Mouse (Mus musculus) stomach, postnatal 0 days (tissue): ENCODE results near the gene Ywhag. TPM values are rescaled to one million over a fixed set of nuclear protein-coding genes. Genes with fewer than 3 reads are reported as not detected.

ENCODE experiments used
- ATAC-seq: fragments of 200-750 bp; cut with Nextera tagmentation; 2 replicates; pipeline ENCODE4 v1.8.0; 2017; ENCODE audit not compliant: low FRiP score, low TSS enrichment
- DNase-seq: peaks from one replicate; pipeline ENCODE4 v3.0.0-alpha.2; 2016; ENCODE audit warnings: low spot score
- H3K27ac ChIP-seq: fragments of 300-500 bp; sonication (generic); replicated peaks from 2 replicates; pipeline ENCODE4 v1.5.1; 2014; ENCODE audit warnings: mild to moderate bottlenecking, control low read depth
- H3K27me3 ChIP-seq: fragments of 300-500 bp; sonication (generic); 2 replicates; pipeline ENCODE4 v1.6.1; 2014; ENCODE audit warnings: low read length; ENCODE audit not compliant: control insufficient read depth, insufficient read depth
- H3K36me3 ChIP-seq: fragments of 300-500 bp; sonication (generic); 2 replicates; pipeline ENCODE4 v1.6.1; 2014; ENCODE audit warnings: low read length, mixed read lengths; ENCODE audit not compliant: control insufficient read depth, insufficient read depth
- H3K4me1 ChIP-seq: fragments of 300-500 bp; sonication (generic); replicated peaks from 2 replicates; pipeline ENCODE4 v1.6.1; 2014; ENCODE audit warnings: antibody characterized with exemption; ENCODE audit not compliant: control insufficient read depth, insufficient read depth
- H3K4me2 ChIP-seq: fragments of 300-500 bp; sonication (generic); replicated peaks from 2 replicates; pipeline ENCODE4 v1.6.1; 2014; ENCODE audit warnings: low read depth, mild to moderate bottlenecking, control low read depth, moderate library complexity
- H3K4me3 ChIP-seq: fragments of 300-500 bp; sonication (generic); 2 replicates; pipeline ENCODE4 v1.5.1; 2014; ENCODE audit warnings: low read depth, low read length, control low read depth
- H3K9ac ChIP-seq: fragments of 300-500 bp; sonication (generic); 2 replicates; pipeline ENCODE4 v1.6.1; 2014; ENCODE audit warnings: mild to moderate bottlenecking, low read length, control low read depth, mixed read lengths
- H3K9me3 ChIP-seq: fragments of 300-500 bp; sonication (generic); 2 replicates; pipeline ENCODE4 v1.6.1; 2016; ENCODE audit warnings: low read length; ENCODE audit not compliant: control insufficient read depth
- CTCF ChIP-seq: IDR thresholded peaks from 2 replicates; pipeline ENCODE4 v1.5.1; 2016; ENCODE audit warnings: antibody characterized with exemption, low read depth, mild to moderate bottlenecking, moderate library complexity
- EP300 ChIP-seq: optimal IDR thresholded peaks from 2 replicates; pipeline ENCODE3; 2016; ENCODE audit warnings: antibody characterized with exemption
- WGBS: fragments of 180-500 bp; shearing (Covaris S2); extraction: QIAGEN DNeasy Blood & Tissue Kit; methylation state at CpG from one replicate; pipeline ENCODE4 v1.1.7; 2014; 5-methylcytosine and 5-hydroxymethylcytosine counted together
- polyA plus RNA-seq: library from polyadenylated mRNA; unstranded; fragments of >200 nt; fragmentation: Nextera tagmentation; extraction: Ambion mirVana; gene quantifications from 2 replicates; pipeline ENCODE4 v1.2.1, GENCODE M21; 2015

The Ywhag gene
- polyA plus RNA-seq = 86.0 and 89.2 TPM in 2 replicates

DNA sequence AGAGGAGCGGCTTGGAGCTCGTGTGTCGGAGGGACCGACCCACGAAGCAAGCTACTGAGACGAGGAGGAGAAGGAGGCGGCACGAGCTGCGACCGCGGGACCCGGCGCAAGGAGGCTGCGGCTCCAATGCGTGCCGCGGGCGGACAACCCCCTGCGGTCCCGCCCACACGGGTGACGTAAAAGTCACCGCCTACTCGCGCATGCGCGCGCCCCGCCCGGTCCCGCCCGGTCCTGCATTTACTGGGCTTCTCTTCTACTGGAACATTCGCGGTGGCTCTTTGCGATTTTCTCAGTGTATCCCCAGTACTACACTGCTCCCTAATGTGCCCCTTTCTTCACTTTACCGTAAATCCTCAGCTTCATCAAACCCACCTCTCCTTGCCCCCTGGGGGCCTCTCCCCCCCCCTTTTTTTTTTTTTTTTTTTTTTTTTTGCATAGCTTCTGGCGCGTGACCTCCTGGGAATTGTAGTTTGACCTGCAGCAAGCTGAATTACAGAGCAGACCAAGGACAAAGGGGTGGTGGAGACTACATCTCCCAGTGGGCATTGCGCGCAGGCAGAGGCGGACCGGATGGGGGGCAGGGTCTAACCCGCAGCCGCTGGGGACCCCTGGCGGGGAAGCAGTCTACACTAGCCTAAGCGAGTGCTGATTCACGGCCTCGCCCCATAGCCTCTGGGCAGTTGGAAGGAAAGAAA lies at the start of gene Ywhag:
TSS of gene Ywhag (minus strand) at position 136 of the 695 bp plus-strand sequence.
- TF ChIP-seq EP300 = peak; percentile 94
- peak; percentile 82 for TF ChIP-seq CTCF
- H3K27me3 ChIP-seq = no peaks in the 10 kb centered on the region
- under 1% methylated on average over 48 of the region's 48 CpGs for WGBS

DNA sequence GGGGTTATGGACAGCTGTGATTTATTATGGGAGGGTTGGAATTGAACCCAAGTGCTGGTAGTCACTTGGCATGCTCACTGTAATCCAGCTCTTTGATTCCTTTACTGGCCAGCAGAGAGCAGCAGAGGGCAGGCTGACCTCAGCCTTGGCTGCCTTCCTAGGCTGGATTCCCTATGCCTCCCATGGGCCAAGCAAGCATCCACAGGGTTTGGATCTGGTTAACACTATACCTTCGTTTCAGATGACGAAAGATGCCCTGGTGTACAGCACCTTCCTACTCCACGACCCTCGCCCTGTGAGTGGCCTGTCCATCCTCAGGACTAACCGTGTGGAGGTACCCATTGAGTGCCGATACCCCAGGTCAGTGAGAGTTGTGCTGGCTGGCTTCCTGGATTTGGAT lies 48.0 kb upstream of the Ywhag start:
- no peak overlapping the region for H3K4me2 ChIP-seq
- TF ChIP-seq EP300 (no peak), CTCF (peak; percentile 95)
- H3K27me3 ChIP-seq = no peaks in the 10 kb centered on the region
- no peak overlapping the region for H3K9ac ChIP-seq
- no peaks in the 10 kb centered on the region for H3K9me3 ChIP-seq
- no peaks in the 10 kb centered on the region for H3K4me1 ChIP-seq
- H3K36me3 ChIP-seq = no peaks in the 10 kb centered on the region
- no peak overlapping the region for H3K4me3 ChIP-seq
- ATAC-seq = peak; percentile 65
- DNase-seq = peak; percentile 76
- WGBS = 39% methylated on average over 6 of the region's 6 CpGs
- H3K27ac ChIP-seq = no peak overlapping the region

More for the DNA sequence above, at the start of gene Ywhag:
- peak; percentile 97 for DNase-seq
- Histone ChIP-seq H3K4me3 (peak within 1 kb of the TSS; percentile 93), H3K4me2 (peak within 1 kb of the TSS; percentile 62), H3K36me3 (no peaks in the 10 kb centered on the region; the same call in 1 of the 2 replicates), H3K9ac (peak within 1 kb of the TSS; percentile 84), H3K4me1 (0 out of 2 replicates have a peak, but pooled peaks cover 2% of the 10 kb centered on the region), H3K27ac (peak within 1 kb of the TSS; percentile 99), H3K9me3 (no peaks in the 10 kb centered on the region)
- peak; percentile 95 for ATAC-seq

DNA sequence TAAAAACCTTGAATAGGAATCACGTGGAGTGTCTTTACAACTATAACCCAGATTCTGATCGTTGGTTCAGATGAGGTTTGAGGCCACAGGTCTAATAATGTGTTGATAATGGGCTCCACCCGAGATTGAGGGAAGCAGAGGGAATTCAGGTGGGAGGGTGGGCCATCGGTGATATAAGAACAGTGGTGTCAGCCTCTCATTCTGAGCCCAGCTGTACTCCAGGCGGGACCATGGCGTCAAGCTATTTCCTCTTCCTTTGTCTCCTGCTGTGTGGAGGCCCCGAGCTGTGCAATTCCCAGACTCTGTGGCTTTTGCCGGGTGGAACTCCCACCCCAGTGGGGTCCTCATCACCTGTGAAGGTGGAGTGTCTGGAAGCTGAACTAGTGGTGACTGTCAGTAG lies 45.5 kb upstream of the Ywhag start, which contains the start of gene Zp3:
TSS of gene Zp3 (plus strand) at position 196 of the 400 bp plus-strand sequence.
- Histone ChIP-seq H3K4me1 (no peaks in the 10 kb centered on the region), H3K36me3 (no peaks in the 10 kb centered on the region), H3K4me2 (no peak within 1 kb of the TSS), H3K27ac (no peak within 1 kb of the TSS), H3K27me3 (no peaks in the 10 kb centered on the region), H3K4me3 (no peak within 1 kb of the TSS), H3K9me3 (no peaks in the 10 kb centered on the region), H3K9ac (no peak within 1 kb of the TSS)
- WGBS = 71% methylated on average over 8 of the region's 8 CpGs
- DNase-seq (no peak), ATAC-seq (no peak)
- no peak for TF ChIP-seq CTCF
- no peak for TF ChIP-seq EP300

DNA sequence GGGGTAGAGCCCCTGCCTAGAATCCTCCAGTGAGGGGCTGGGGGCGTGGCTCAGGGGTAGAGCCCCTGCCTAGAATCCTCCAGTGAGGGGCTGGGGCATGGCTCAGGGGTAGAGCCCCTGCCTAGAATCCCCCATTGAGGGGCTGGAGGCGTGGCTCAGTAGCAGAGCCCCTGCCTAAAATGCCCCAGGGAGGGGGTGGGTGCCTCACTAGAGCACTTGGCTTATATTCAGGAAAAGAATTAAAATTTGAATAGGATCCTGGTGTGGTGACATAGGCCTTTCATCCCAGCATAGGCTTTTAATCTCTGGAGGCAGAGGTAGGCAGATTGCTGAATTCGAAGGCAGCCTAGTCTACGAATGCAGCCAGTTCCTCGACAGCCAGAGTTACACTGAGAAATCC lies 45.0 kb upstream of the Ywhag start:
- Histone ChIP-seq H3K4me1 (no peaks in the 10 kb centered on the region), H3K4me3 (no peak overlapping the region), H3K36me3 (no peaks in the 10 kb centered on the region), H3K9ac (no peak overlapping the region), H3K9me3 (no peaks in the 10 kb centered on the region), H3K27me3 (no peaks in the 10 kb centered on the region; the same call in 1 of the 2 replicates), H3K4me2 (no peak overlapping the region), H3K27ac (no peak overlapping the region)
- TF ChIP-seq EP300 (no peak), CTCF (no peak)
- ATAC-seq (no peak), DNase-seq (no peak)
- WGBS = 69% methylated on average over 5 of the region's 5 CpGs

DNA sequence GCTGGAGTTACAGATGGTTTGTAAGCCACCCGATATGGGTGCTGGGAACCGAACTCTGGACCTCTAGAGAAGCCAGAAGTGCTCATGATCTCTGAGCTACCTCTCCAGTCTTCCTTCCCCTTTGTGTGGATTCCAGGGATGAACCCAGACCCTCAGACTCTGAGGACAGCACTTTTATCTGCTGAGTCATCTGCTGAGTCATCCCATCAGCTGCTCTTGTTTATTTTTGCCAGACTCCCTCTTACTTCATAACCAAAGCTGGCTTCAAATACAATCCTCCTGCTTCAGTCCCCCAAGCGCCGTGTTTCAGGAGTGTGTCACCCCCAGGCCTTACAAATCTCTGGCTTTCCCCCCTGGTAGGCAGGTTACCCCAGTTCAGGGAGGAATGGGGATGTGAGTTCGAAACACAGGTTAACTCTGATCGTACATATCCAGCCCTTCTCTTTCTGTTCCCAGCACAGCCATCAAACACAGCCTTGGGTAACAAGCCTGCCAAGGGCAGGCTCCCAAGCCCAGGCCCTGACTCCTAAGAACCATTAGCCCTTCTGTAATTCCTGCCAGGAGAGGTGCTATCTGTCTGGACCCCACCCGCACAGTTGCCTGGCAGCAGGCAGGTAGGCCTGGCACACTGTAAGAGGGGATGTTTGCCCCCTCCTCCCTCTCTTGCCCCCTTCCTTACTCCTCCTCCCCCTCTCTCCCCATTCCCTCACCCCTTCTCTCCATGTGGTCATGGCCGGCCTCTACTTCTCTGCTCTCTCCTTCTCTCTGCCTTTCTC lies 41.7 kb upstream of the Ywhag start:
- TF ChIP-seq CTCF (no peak), EP300 (no peak)
- Histone ChIP-seq H3K9me3 (no peaks in the 10 kb centered on the region), H3K4me3 (no peak overlapping the region), H3K4me2 (no peak overlapping the region), H3K27ac (no peak overlapping the region), H3K36me3 (no peaks in the 10 kb centered on the region), H3K4me1 (no peaks in the 10 kb centered on the region), H3K9ac (no peak overlapping the region), H3K27me3 (no peaks in the 10 kb centered on the region; the same call in 1 of the 2 replicates)
- WGBS = 87% methylated on average over 8 of the region's 8 CpGs
- no peak for DNase-seq
- no peak for ATAC-seq
